Mouse (Mus musculus) layer of hippocampus, adult 2 months (tissue): ENCODE results near the gene Qrfp. TPM values are rescaled to one million over a fixed set of nuclear protein-coding genes. Genes with fewer than 3 reads are reported as not detected.

Experiments
- DNase-seq, 2 experiments: peaks; one replicate each; pipeline ENCODE4 v3.0.0; 2022; ENCODE audit warnings: low spot score in 2 of 2
- H3K27ac ChIP-seq: fragments of 200-600 bp; 2 replicates; pipeline ENCODE4 v1.8.1; 2022
- H3K4me3 ChIP-seq: fragments of 200-600 bp; 2 replicates; pipeline ENCODE4 v1.8.1; 2022; ENCODE audit warnings: mild to moderate bottlenecking
- CTCF ChIP-seq: fragments of 200-600 bp; conservative IDR thresholded peaks from 2 replicates; pipeline ENCODE4 v1.8.1; 2022; ENCODE audit warnings: antibody characterized with exemption, mild to moderate bottlenecking, moderate library complexity
- total RNA-seq, 2 experiments: library from RNA; stranded (reverse); gene quantifications; 2 replicates each; pipeline ENCODE4 v1.2.3; 2021

The Qrfp gene
- total RNA-seq, 2 experiments from 2014 or later = not detected

GRCm38 (mm10) chr2:31782958-31783602 is 27.3 kb downstream of the Qrfp start:
- DNase-seq = no peak
- TF ChIP-seq CTCF = peak; percentile 74
- Histone ChIP-seq H3K27ac (peak overlapping the region; percentile 43; the same call in 1 of the 2 replicates), H3K4me3 (no peak overlapping the region)

- Histone ChIP-seq H3K27ac (no peak overlapping the region), H3K4me3 (no peak overlapping the region)
- no peak for DNase-seq
- no peak for TF ChIP-seq CTCF
Observed at GRCm38 (mm10) chr2:31779258-31779657, 31.1 kb downstream of the Qrfp start.

GRCm38 (mm10) chr2:31776479-31776878 is 33.9 kb downstream of the Qrfp start:
- no peak for TF ChIP-seq CTCF
- DNase-seq = no peak
- no peak overlapping the region for H3K27ac ChIP-seq

GRCm38 (mm10) chr2:31770781-31771441 is 39.5 kb downstream of the Qrfp start:
- H3K27ac ChIP-seq = peak overlapping the region; percentile 87

More at GRCm38 (mm10) chr2:31776479-31776878, 33.9 kb downstream of the Qrfp start:
- H3K4me3 ChIP-seq = no peak overlapping the region

GRCm38 (mm10) chr2:31769631-31770111 is 40.7 kb downstream of the Qrfp start:
- Histone ChIP-seq H3K27ac (peak overlapping the region; percentile 87), H3K4me3 (no peak overlapping the region)
- DNase-seq = no peak
- no peak for TF ChIP-seq CTCF

More at GRCm38 (mm10) chr2:31770781-31771441, 39.5 kb downstream of the Qrfp start:
- no peak for DNase-seq
- no peak; the same call in 1 of the 2 replicates for TF ChIP-seq CTCF
- H3K4me3 ChIP-seq = no peak overlapping the region; the same call in 1 of the 2 replicates

GRCm38 (mm10) chr2:31769115-31769514 is 41.3 kb downstream of the Qrfp start:
- H3K27ac ChIP-seq = peak overlapping the region; percentile 87
- H3K4me3 ChIP-seq = no peak overlapping the region; the same call in 1 of the 2 replicates
- DNase-seq = no peak
- TF ChIP-seq CTCF = no peak

GRCm38 (mm10) chr2:31767815-31768214 is 42.6 kb downstream of the Qrfp start:
- Histone ChIP-seq H3K4me3 (no peak overlapping the region), H3K27ac (peak overlapping the region; percentile 32; the same call in 1 of the 2 replicates)
- no peak for DNase-seq
- TF ChIP-seq CTCF = no peak

- Histone ChIP-seq H3K4me3 (no peak overlapping the region), H3K27ac (peak overlapping the region; percentile 32; the same call in 1 of the 2 replicates)
- DNase-seq = no peak
- TF ChIP-seq CTCF = no peak
Observed at GRCm38 (mm10) chr2:31767104-31767503, 43.3 kb downstream of the Qrfp start.

GRCm38 (mm10) chr2:31763271-31763670 is 47.1 kb downstream of the Qrfp start:
- TF ChIP-seq CTCF = no peak
- peak overlapping the region; percentile 74 for H3K27ac ChIP-seq
- no peak overlapping the region for H3K4me3 ChIP-seq
- DNase-seq = no peak

- Histone ChIP-seq H3K4me3 (no peak overlapping the region), H3K27ac (peak overlapping the region; percentile 74)
- no peak for DNase-seq
- TF ChIP-seq CTCF = no peak
Observed at GRCm38 (mm10) chr2:31762853-31763252, 47.5 kb downstream of the Qrfp start.

GRCm38 (mm10) chr2:31762155-31762554 is 48.2 kb downstream of the Qrfp start:
- Histone ChIP-seq H3K4me3 (no peak overlapping the region), H3K27ac (peak overlapping the region; percentile 74)
- DNase-seq = no peak
- no peak for TF ChIP-seq CTCF

GRCm38 (mm10) chr2:31761585-31761984 is 48.8 kb downstream of the Qrfp start:
- DNase-seq = no peak
- Histone ChIP-seq H3K4me3 (peak overlapping the region; percentile 65), H3K27ac (peak overlapping the region; percentile 92)
- no peak for TF ChIP-seq CTCF

GRCm38 (mm10) chr2:31761115-31761531 is 49.3 kb downstream of the Qrfp start:
- Histone ChIP-seq H3K4me3 (peak overlapping the region; percentile 65), H3K27ac (peak overlapping the region; percentile 92)
- TF ChIP-seq CTCF = no peak
- DNase-seq = no peak
